Mouse (Mus musculus) macrophage (primary cell): ENCODE data around the gene Neil1. TPM values are rescaled to one million over a fixed set of nuclear protein-coding genes. Genes with fewer than 3 reads are reported as not detected.

Experiments
- H3K27ac ChIP-seq: fragments of 350-480 bp; formaldehyde crosslinking; 2 replicates; pipeline ENCODE4 v1.9.0; 2021
- H3K36me3 ChIP-seq: fragments of 350-480 bp; formaldehyde crosslinking; 2 replicates; pipeline ENCODE4 v1.9.0; 2021; ENCODE audit errors: inconsistent target
- H3K4me3 ChIP-seq: fragments of 350-480 bp; formaldehyde crosslinking; 2 replicates; pipeline ENCODE4 v1.9.0; 2021; ENCODE audit errors: inconsistent target
- H3K79me2 ChIP-seq: fragments of 350-480 bp; formaldehyde crosslinking; 2 replicates; pipeline ENCODE4 v1.9.0; 2021; ENCODE audit errors: inconsistent target
- WGBS: methylation state at CpG from one replicate; pipeline ENCODE4 v1.1.7; 2026; ENCODE audit warnings: inconsistent platforms; ENCODE audit not compliant: missing documents; 5-methylcytosine and 5-hydroxymethylcytosine counted together
- polyA plus RNA-seq: library from polyadenylated mRNA; stranded (reverse); fragments of 250-400 nt; gene quantifications from 3 replicates; pipeline ENCODE4 v1.2.4, GENCODE M21; 2018; ENCODE audit warnings: inconsistent platforms
- total RNA-seq, 78 experiments: library from RNA; depleted of rRNA; stranded (reverse); fragments of 250-400 nt; gene quantifications; 1 replicate in 9 of 78; 2 replicates in 24 of 78; 3 replicates in 43 of 78; 4 replicates in 2 of 78; pipeline ENCODE4 v1.2.4; 2018; ENCODE audit warnings: inconsistent platforms in 56 of 78

Gene Neil1
- 10 to 100 TPM in 15 of 26 experiments, 1 to 10 TPM in 11; 2.1 to 22.7 (median 11.8) TPM for total RNA-seq (2018; cell fraction: chromatin; rRNA removed)
- total RNA-seq (2018; cell fraction: cytosol; rRNA removed), result 1 to 10 TPM; 4.6 to 8.4 (median 6.7) TPM
- 10 to 100 TPM in 17 of 26 experiments, 1 to 10 TPM in 9; 2.6 to 22.2 (median 11.6) TPM for total RNA-seq (2018; cell fraction: nucleus; rRNA removed)
- polyA plus RNA-seq, result 3.3 to 8.3 TPM (median 5.6 TPM) in 3 replicates

GRCm38 (mm10) chr9:57148144-57148878 lies at the start of gene Neil1:
Gene Neil1 (minus strand): TSS chr9:57148305.
- WGBS, result 2% methylated on average over 26 of the region's 27 CpGs
- peak within 1 kb of the TSS; percentile 68 for H3K27ac ChIP-seq

GRCm38 (mm10) chr9:57197414-57197813 lies 49.3 kb upstream of the Neil1 start:
- no peak overlapping the region for H3K4me3 ChIP-seq
- no peaks in the 10 kb centered on the region for H3K36me3 ChIP-seq
- no peak overlapping the region for H3K27ac ChIP-seq
- no peaks in the 10 kb centered on the region for H3K79me2 ChIP-seq
- WGBS, result 90% methylated on average over 8 of the region's 8 CpGs

More at GRCm38 (mm10) chr9:57148144-57148878, at the start of gene Neil1:
- Histone ChIP-seq H3K4me3 (peak within 1 kb of the TSS; percentile 68), H3K79me2 (no peaks in the 10 kb centered on the region), H3K36me3 (peaks cover 7% of the 10 kb centered on the region; the same call in 1 of the 2 replicates)

GRCm38 (mm10) chr9:57196708-57197107 lies 48.6 kb upstream of the Neil1 start:
- Histone ChIP-seq H3K79me2 (no peaks in the 10 kb centered on the region), H3K27ac (no peak overlapping the region), H3K4me3 (no peak overlapping the region), H3K36me3 (no peaks in the 10 kb centered on the region)
- WGBS, result 92% methylated on average over 3 of the region's 3 CpGs

GRCm38 (mm10) chr9:57168411-57168810 lies 20.3 kb upstream of the Neil1 start:
- Histone ChIP-seq H3K79me2 (no peaks in the 10 kb centered on the region), H3K27ac (no peak overlapping the region), H3K4me3 (no peak overlapping the region), H3K36me3 (no peaks in the 10 kb centered on the region)
- 65% methylated on average over 5 of the region's 5 CpGs for WGBS

GRCm38 (mm10) chr9:57166173-57166572 lies 18.1 kb upstream of the Neil1 start:
- 100% methylated on average over 2 of the region's 2 CpGs for WGBS
- Histone ChIP-seq H3K4me3 (no peak overlapping the region), H3K36me3 (no peaks in the 10 kb centered on the region), H3K27ac (no peak overlapping the region), H3K79me2 (no peaks in the 10 kb centered on the region)

- WGBS, result 77% methylated on average over 2 of the region's 2 CpGs
- H3K79me2 ChIP-seq, result no peaks in the 10 kb centered on the region
- no peak overlapping the region for H3K4me3 ChIP-seq
- no peak overlapping the region for H3K27ac ChIP-seq
- H3K36me3 ChIP-seq, result no peaks in the 10 kb centered on the region
Observed at GRCm38 (mm10) chr9:57163137-57163536, 15.0 kb upstream of the Neil1 start.

- 11% methylated on average over 3 of the region's 3 CpGs for WGBS
- H3K4me3 ChIP-seq, result no peak overlapping the region
Observed at GRCm38 (mm10) chr9:57162496-57162895, 14.4 kb upstream of the Neil1 start.

GRCm38 (mm10) chr9:57158506-57158905 lies 10.4 kb upstream of the Neil1 start:
- H3K36me3 ChIP-seq, result peaks cover 21% of the 10 kb centered on the region; the same call in 1 of the 2 replicates
- peak overlapping the region; percentile 89 for H3K27ac ChIP-seq
- H3K4me3 ChIP-seq, result peak overlapping the region; percentile 81
- peaks cover 15% of the 10 kb centered on the region; the same call in 1 of the 2 replicates for H3K79me2 ChIP-seq
- 24% methylated on average over 8 of the region's 11 CpGs for WGBS

More at GRCm38 (mm10) chr9:57162496-57162895, 14.4 kb upstream of the Neil1 start:
- no peak overlapping the region for H3K27ac ChIP-seq
- H3K36me3 ChIP-seq, result no peaks in the 10 kb centered on the region
- H3K79me2 ChIP-seq, result peaks cover 4% of the 10 kb centered on the region; the same call in 1 of the 2 replicates

GRCm38 (mm10) chr9:57158013-57158470 lies 9.9 kb upstream of the Neil1 start, which contains the start of gene Commd4:
Gene Commd4 (minus strand): TSS chr9:57158331.
- peak within 1 kb of the TSS; percentile 89 for H3K27ac ChIP-seq
- H3K36me3 ChIP-seq, result peaks cover 21% of the 10 kb centered on the region; the same call in 1 of the 2 replicates
- H3K4me3 ChIP-seq, result peak within 1 kb of the TSS; percentile 81
- under 1% methylated on average over 24 of the region's 24 CpGs for WGBS
- H3K79me2 ChIP-seq, result peaks cover 15% of the 10 kb centered on the region; the same call in 1 of the 2 replicates

- Histone ChIP-seq H3K27ac (peak overlapping the region; percentile 89), H3K79me2 (peaks cover 15% of the 10 kb centered on the region; the same call in 1 of the 2 replicates), H3K4me3 (peak overlapping the region; percentile 81), H3K36me3 (peaks cover 21% of the 10 kb centered on the region; the same call in 1 of the 2 replicates)
- WGBS, result 44% methylated on average over 13 of the region's 13 CpGs
Observed at GRCm38 (mm10) chr9:57157499-57157898, 9.4 kb upstream of the Neil1 start.

GRCm38 (mm10) chr9:57156823-57157222 lies 8.7 kb upstream of the Neil1 start:
- WGBS, result 93% methylated on average over 8 of the region's 8 CpGs
- Histone ChIP-seq H3K4me3 (peak overlapping the region; percentile 81; the same call in 1 of the 2 replicates), H3K27ac (peak overlapping the region; percentile 89), H3K36me3 (peaks cover 21% of the 10 kb centered on the region; the same call in 1 of the 2 replicates), H3K79me2 (peaks cover 15% of the 10 kb centered on the region; the same call in 1 of the 2 replicates)

GRCm38 (mm10) chr9:57156383-57156782 lies 8.3 kb upstream of the Neil1 start:
- Histone ChIP-seq H3K36me3 (peaks cover 21% of the 10 kb centered on the region; the same call in 1 of the 2 replicates), H3K79me2 (peaks cover 15% of the 10 kb centered on the region; the same call in 1 of the 2 replicates), H3K27ac (no peak overlapping the region), H3K4me3 (no peak overlapping the region)
- WGBS, result 95% methylated on average over 6 of the region's 7 CpGs

GRCm38 (mm10) chr9:57152331-57152730 lies 4.2 kb upstream of the Neil1 start:
- Histone ChIP-seq H3K36me3 (peaks cover 21% of the 10 kb centered on the region; the same call in 1 of the 2 replicates), H3K79me2 (peaks cover 9% of the 10 kb centered on the region; the same call in 1 of the 2 replicates), H3K4me3 (no peak overlapping the region), H3K27ac (no peak overlapping the region)
- 89% methylated on average over 6 of the region's 6 CpGs for WGBS

- H3K27ac ChIP-seq, result no peak overlapping the region
- no peak overlapping the region for H3K4me3 ChIP-seq
- 92% methylated on average over 5 of the region's 5 CpGs for WGBS
- H3K36me3 ChIP-seq, result peaks cover 11% of the 10 kb centered on the region; the same call in 1 of the 2 replicates
- H3K79me2 ChIP-seq, result no peaks in the 10 kb centered on the region
Observed at GRCm38 (mm10) chr9:57150192-57150591, 2.1 kb upstream of the Neil1 start.
